Mouse (Mus musculus): Measurements from ENCODE around the gene Rps2. TPM values are rescaled to one million over a fixed set of nuclear protein-coding genes. Genes with fewer than 3 reads are reported as not detected.

Gene Rps2
- polyA plus RNA-seq, 1 experiment from 2014 or later = 682 TPM

DNA sequence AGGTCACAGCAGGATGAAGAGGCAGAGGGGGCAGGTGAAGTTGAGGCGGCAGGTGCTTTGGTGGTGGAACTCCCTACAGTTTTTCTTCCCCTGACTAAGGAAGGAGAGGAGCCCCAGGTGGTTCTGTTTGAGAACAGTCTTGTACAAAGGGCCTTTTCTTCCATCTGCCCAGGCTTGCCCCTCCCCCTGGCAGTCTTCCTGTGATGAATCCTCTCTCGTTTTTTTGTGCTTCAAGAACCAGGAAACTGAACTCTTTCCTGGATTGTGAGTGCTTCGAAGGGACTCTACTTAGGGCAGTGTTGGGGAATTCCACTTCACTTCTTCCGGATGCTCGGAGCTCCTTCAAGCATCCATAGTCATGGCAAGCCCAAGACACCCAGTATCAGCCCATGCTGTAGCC lies 19.9 kb upstream of the Rps2 start:
- ATAC-seq = no peak
- no peaks in the 10 kb centered on the region for H3K27me3 ChIP-seq (ENCODE audit: control insufficient read depth, insufficient read depth, low read depth, low read length)
- WGBS = 17% methylated on average over 5 of the region's 5 CpGs

DNA sequence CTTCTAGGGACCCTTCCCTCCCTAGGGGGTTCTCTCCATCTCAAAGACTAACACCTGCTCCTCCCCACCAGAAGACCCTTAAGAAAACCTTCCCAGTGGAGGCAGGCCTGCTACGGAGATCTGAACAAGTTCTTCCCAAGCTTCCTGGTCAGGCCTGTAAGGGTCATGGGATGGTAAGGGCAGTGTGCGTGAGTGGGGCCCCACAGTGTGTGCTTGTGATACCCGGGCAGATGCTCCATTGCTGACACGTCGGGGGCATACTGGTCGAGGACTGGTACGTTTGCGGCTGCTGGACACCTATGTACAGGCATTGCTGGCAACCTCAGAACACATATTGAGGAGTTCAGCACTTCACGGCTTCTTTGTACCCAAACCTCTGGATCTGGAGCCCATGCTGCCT lies 19.2 kb upstream of the Rps2 start:
- Histone ChIP-seq H3K4me3 (ENCODE audit: low read depth, low read length) (no peak overlapping the region), H3K27me3 (ENCODE audit: control insufficient read depth, insufficient read depth, low read depth, low read length) (no peaks in the 10 kb centered on the region), H3K4me2 (ENCODE audit: low read length) (no peak overlapping the region), H3K9me3 (replicated peaks; ENCODE audit: control insufficient read depth, low read length, poor library complexity, severe bottlenecking) (no peaks in the 10 kb centered on the region), H3K27ac (ENCODE audit: low read length) (no peak overlapping the region), H3K4me1 (ENCODE audit: control insufficient read depth, insufficient read depth, low read length) (peaks cover 17% of the 10 kb centered on the region), H3K36me3 (ENCODE audit: control insufficient read depth, insufficient read depth, low read length) (peaks cover 20% of the 10 kb centered on the region), H3K9ac (ENCODE audit: low read depth, low read length) (no peak overlapping the region)
- WGBS = 75% methylated on average over 9 of the region's 9 CpGs
- ATAC-seq = no peak

More for the DNA sequence above, 19.9 kb upstream of the Rps2 start:
- Histone ChIP-seq H3K4me3 (ENCODE audit: low read depth, low read length) (no peak overlapping the region), H3K4me2 (ENCODE audit: low read length) (no peak overlapping the region), H3K36me3 (ENCODE audit: control insufficient read depth, insufficient read depth, low read length) (peaks cover 19% of the 10 kb centered on the region), H3K4me1 (ENCODE audit: control insufficient read depth, insufficient read depth, low read length) (peaks cover 17% of the 10 kb centered on the region), H3K9me3 (replicated peaks; ENCODE audit: control insufficient read depth, low read length, poor library complexity, severe bottlenecking) (no peaks in the 10 kb centered on the region), H3K27ac (ENCODE audit: low read length) (no peak overlapping the region), H3K9ac (ENCODE audit: low read depth, low read length) (0 out of 2 replicates have a peak overlapping the region, but pooled peaks have one; percentile 14)

DNA sequence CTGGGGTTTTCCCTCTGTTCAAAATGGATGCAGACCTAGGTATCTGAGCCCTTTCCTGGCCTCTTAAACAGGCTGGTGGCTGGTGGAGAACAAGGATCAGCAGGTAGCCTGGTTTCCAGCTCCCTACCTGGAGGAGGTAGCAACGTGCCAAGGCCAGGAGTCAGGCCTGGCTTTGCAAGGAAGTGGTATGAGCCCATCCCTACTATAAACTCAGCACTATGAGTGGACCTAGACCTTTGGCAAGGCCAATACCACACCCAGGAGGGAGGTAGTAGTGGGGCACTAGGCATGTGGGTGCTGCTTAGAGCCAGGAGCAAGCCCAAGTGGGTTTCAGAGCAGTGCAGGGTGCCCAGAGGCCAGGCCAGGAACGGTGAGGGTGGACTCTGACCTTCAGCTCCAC lies 18.4 kb upstream of the Rps2 start:
- H3K4me3 ChIP-seq (ENCODE audit: low read depth, low read length) = no peak overlapping the region
- H3K27me3 ChIP-seq (ENCODE audit: control insufficient read depth, insufficient read depth, low read depth, low read length) = no peaks in the 10 kb centered on the region
- H3K36me3 ChIP-seq (ENCODE audit: control insufficient read depth, insufficient read depth, low read length) = peaks cover 27% of the 10 kb centered on the region
- 85% methylated on average over 2 of the region's 2 CpGs for WGBS
- H3K9me3 ChIP-seq (replicated peaks; ENCODE audit: control insufficient read depth, low read length, poor library complexity, severe bottlenecking) = no peaks in the 10 kb centered on the region
- no peak overlapping the region for H3K9ac ChIP-seq (ENCODE audit: low read depth, low read length)
- ATAC-seq = no peak
- peaks cover 17% of the 10 kb centered on the region for H3K4me1 ChIP-seq (ENCODE audit: control insufficient read depth, insufficient read depth, low read length)
- no peak overlapping the region for H3K27ac ChIP-seq (ENCODE audit: low read length)
- no peak overlapping the region for H3K4me2 ChIP-seq (ENCODE audit: low read length)

DNA sequence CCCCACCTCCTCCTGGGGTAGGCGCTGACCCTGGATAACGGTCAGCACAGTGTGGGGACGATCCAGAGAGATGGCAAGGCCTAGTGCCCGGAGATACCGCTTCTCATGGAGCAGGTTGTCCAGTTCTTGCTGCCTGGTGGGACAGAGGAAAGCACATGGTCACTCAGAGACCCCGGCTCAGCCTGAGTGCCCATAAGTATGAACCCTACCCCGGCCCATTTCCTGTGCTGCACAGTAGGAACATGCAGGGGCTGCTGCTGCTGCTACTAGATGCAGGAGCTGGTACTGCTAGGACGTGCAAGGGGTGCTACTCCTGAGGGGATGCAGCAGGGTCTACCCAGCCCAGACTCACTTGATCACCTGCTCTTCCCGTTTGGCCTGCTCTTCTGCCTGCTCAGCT lies 16.7 kb upstream of the Rps2 start:
- H3K36me3 ChIP-seq (ENCODE audit: control insufficient read depth, insufficient read depth, low read length) = peaks cover 33% of the 10 kb centered on the region
- H3K4me3 ChIP-seq (ENCODE audit: low read depth, low read length) = no peak overlapping the region
- H3K9me3 ChIP-seq (replicated peaks; ENCODE audit: control insufficient read depth, low read length, poor library complexity, severe bottlenecking) = no peaks in the 10 kb centered on the region
- H3K4me1 ChIP-seq (ENCODE audit: control insufficient read depth, insufficient read depth, low read length) = peaks cover 9% of the 10 kb centered on the region
- no peak overlapping the region for H3K9ac ChIP-seq (ENCODE audit: low read depth, low read length)
- no peak overlapping the region for H3K27ac ChIP-seq (ENCODE audit: low read length)
- no peak overlapping the region for H3K4me2 ChIP-seq (ENCODE audit: low read length)
- H3K27me3 ChIP-seq (ENCODE audit: control insufficient read depth, insufficient read depth, low read depth, low read length) = no peaks in the 10 kb centered on the region
- 92% methylated on average over 9 of the region's 9 CpGs for WGBS
- ATAC-seq = no peak

DNA sequence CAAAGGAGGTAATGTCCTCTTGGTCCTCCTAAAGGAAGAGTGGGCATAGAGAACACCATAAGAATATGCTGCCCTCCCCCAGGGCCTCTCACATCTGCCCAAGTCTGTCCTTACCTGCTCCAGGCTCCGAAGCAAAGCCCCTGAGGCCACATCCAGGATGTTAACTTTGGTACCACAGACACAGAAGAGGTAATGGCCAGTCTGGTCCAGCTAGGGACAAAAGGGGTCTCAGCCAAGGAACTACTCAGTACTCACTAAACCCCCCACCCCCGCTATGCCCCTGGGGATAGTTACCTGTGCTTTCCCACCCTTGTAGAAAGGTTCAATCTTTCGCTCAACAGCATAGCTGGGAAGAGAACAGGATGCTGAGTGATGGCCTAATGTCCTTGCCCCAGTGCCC lies 12.1 kb upstream of the Rps2 start:
- Histone ChIP-seq H3K27ac (ENCODE audit: low read length) (no peak overlapping the region), H3K4me3 (ENCODE audit: low read depth, low read length) (no peak overlapping the region), H3K9ac (ENCODE audit: low read depth, low read length) (no peak overlapping the region), H3K4me2 (ENCODE audit: low read length) (no peak overlapping the region), H3K4me1 (ENCODE audit: control insufficient read depth, insufficient read depth, low read length) (peaks cover 10% of the 10 kb centered on the region), H3K9me3 (replicated peaks; ENCODE audit: control insufficient read depth, low read length, poor library complexity, severe bottlenecking) (no peaks in the 10 kb centered on the region), H3K27me3 (ENCODE audit: control insufficient read depth, insufficient read depth, low read depth, low read length) (no peaks in the 10 kb centered on the region), H3K36me3 (ENCODE audit: control insufficient read depth, insufficient read depth, low read length) (peaks cover 27% of the 10 kb centered on the region)
- 93% methylated on average over 3 of the region's 3 CpGs for WGBS
- ATAC-seq = no peak

DNA sequence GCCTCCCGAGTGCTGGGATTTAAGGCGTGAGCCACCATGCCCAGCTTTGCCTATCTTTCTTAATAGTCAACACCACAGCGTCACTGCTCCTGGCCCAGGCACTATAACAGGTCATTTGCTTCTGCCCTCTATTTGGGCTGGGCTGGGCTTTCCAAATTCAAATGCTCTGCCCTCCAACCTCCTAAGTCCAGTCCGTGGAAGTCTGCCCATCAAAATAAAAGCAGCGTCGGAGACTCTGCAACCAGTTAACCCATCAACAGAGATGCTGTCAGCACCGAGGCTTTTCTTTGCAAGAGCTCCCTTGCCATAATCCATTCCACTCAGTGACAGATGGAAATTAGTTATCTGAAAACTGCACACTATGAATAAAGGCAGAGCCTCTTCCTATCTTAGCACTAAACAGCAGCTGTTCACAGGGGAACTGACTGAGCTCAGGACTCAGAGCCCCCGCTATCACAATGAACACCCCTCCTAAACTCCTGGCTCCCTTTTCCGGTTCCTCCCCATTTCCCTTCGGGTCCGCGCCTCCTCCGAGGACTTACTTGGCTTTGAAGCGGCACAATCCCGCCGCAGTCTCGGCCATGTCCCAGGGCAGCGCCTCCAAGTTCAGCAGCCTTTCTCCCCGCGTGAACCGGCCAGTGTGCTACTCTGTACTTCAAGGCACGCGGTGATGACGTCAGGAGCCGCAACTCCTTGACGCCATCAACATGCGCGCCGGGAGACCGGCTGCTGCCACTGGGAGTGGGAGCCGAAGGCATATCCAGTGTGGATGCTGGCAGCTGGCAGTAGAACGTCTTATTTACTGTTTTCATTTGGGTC lies 10.7 kb upstream of the Rps2 start, which contains the start of gene Tbl3:
Tbl3 (minus strand) TSS at position 679 of the 819 bp plus-strand sequence.
- H3K4me3 ChIP-seq (ENCODE audit: low read depth, low read length) = peak within 1 kb of the TSS; percentile 81
- ATAC-seq = peak; percentile 89
- peaks cover 10% of the 10 kb centered on the region for H3K4me1 ChIP-seq (ENCODE audit: control insufficient read depth, insufficient read depth, low read length)
- H3K9ac ChIP-seq (ENCODE audit: low read depth, low read length) = peak within 1 kb of the TSS; percentile 80
- peak within 1 kb of the TSS; percentile 89 for H3K4me2 ChIP-seq (ENCODE audit: low read length)
- no peaks in the 10 kb centered on the region for H3K9me3 ChIP-seq (replicated peaks; ENCODE audit: control insufficient read depth, low read length, poor library complexity, severe bottlenecking)
- WGBS = 4% methylated on average over 32 of the region's 32 CpGs
- peak within 1 kb of the TSS; percentile 76 for H3K27ac ChIP-seq (ENCODE audit: low read length)
- no peaks in the 10 kb centered on the region for H3K27me3 ChIP-seq (ENCODE audit: control insufficient read depth, insufficient read depth, low read depth, low read length)
- peaks cover 17% of the 10 kb centered on the region for H3K36me3 ChIP-seq (ENCODE audit: control insufficient read depth, insufficient read depth, low read length)

DNA sequence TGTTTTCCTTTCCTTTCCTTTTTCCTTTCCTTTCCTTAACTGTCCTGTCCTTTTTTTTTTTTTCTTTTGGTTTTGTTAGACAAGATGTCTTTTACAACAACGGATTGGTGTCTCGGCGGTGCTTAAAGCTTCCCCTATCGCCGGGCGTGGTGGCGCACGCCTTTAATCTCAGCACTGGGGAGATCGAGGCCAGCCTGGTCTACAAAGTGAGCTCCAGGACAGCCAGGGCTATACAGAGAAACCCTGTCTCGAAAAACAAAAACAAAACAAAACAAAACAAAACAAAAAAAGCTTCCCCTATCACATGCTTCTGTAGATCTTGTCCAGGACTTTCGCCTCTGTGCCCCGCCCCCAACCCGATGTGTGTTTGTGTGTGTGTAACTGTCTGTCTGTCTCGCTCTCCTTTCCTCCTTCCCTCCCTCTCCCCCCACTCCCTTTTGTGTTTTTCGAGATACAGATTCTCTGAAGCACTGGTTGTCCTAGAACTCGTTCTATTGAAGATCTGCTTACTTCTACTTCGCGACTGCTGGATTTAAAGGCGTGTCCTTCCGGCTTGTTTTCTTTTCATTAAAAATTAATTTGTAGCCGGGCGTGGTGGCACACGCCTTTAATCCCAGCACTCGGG lies 10.0 kb upstream of the Rps2 start:
- H3K4me1 ChIP-seq (ENCODE audit: control insufficient read depth, insufficient read depth, low read length) = peaks cover 10% of the 10 kb centered on the region
- no peaks in the 10 kb centered on the region for H3K27me3 ChIP-seq (ENCODE audit: control insufficient read depth, insufficient read depth, low read depth, low read length)
- H3K9me3 ChIP-seq (replicated peaks; ENCODE audit: control insufficient read depth, low read length, poor library complexity, severe bottlenecking) = no peaks in the 10 kb centered on the region
- WGBS = 7% methylated on average over 24 of the region's 24 CpGs
- H3K9ac ChIP-seq (ENCODE audit: low read depth, low read length) = peak overlapping the region; percentile 80
- H3K4me2 ChIP-seq (ENCODE audit: low read length) = peak overlapping the region; percentile 89
- peak overlapping the region; percentile 81 for H3K4me3 ChIP-seq (ENCODE audit: low read depth, low read length)
- H3K36me3 ChIP-seq (ENCODE audit: control insufficient read depth, insufficient read depth, low read length) = peaks cover 15% of the 10 kb centered on the region
- peak overlapping the region; percentile 76 for H3K27ac ChIP-seq (ENCODE audit: low read length)
- ATAC-seq = 0 out of 2 replicates have a peak, but pooled peaks have one; percentile 41

DNA sequence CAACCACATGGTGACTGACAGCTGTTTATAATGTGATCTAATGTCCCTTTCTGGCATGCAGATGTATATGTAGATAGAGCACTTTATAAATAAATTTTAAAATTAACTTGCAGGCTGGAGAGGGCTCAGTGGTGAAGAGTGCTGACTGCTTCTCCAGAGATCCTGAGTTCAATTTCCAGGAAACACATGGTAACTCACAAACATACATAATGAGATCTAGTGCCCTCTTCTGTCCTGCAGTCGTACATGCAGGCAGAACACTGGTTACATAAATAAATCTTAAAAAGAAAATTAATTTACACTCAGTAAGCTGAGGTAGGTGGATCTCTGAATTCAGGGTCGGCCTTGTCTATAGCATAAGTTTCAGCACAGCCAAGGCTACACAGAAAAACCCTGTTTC lies 9.3 kb upstream of the Rps2 start:
- Histone ChIP-seq H3K9me3 (replicated peaks; ENCODE audit: control insufficient read depth, low read length, poor library complexity, severe bottlenecking) (no peaks in the 10 kb centered on the region), H3K9ac (ENCODE audit: low read depth, low read length) (no peak overlapping the region), H3K36me3 (ENCODE audit: control insufficient read depth, insufficient read depth, low read length) (peaks cover 12% of the 10 kb centered on the region), H3K4me1 (ENCODE audit: control insufficient read depth, insufficient read depth, low read length) (peaks cover 10% of the 10 kb centered on the region), H3K4me3 (ENCODE audit: low read depth, low read length) (no peak overlapping the region), H3K27me3 (ENCODE audit: control insufficient read depth, insufficient read depth, low read depth, low read length) (no peaks in the 10 kb centered on the region), H3K4me2 (ENCODE audit: low read length) (no peak overlapping the region), H3K27ac (ENCODE audit: low read length) (no peak overlapping the region)
- 30% methylated on average over 2 of the region's 2 CpGs for WGBS
- ATAC-seq = no peak

DNA sequence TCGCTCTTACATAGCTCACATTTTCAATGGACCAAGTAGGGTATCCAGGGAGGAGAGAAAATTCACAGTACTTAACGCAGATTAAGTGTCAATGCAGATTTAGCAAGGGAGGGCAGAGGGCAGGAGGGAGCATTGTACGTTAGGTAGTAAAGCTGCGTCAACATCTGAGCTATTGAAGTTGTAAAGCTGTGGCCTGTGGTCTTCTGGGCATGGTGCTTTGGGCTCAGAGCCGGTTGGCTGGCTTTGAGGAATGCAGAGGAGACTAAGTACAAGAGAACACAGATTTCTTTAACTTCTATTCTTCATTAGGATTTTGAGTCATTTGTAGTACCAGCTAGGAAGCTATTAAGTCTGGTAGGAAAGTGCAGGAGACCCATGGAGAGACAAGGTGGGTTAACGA lies 2.4 kb upstream of the Rps2 start:
- no peak for ATAC-seq

More for the DNA sequence above, 2.4 kb upstream of the Rps2 start:
- peaks cover 4% of the 10 kb centered on the region; the same call in 1 of the 2 replicates for H3K4me1 ChIP-seq (ENCODE audit: control insufficient read depth, insufficient read depth, low read length)
- no peaks in the 10 kb centered on the region; the same call in 1 of the 2 replicates for H3K36me3 ChIP-seq (ENCODE audit: control insufficient read depth, insufficient read depth, low read length)
- no peak overlapping the region for H3K4me2 ChIP-seq (ENCODE audit: low read length)
- no peaks in the 10 kb centered on the region for H3K9me3 ChIP-seq (replicated peaks; ENCODE audit: control insufficient read depth, low read length, poor library complexity, severe bottlenecking)
- WGBS = 19% methylated on average over 6 of the region's 6 CpGs
- no peak overlapping the region for H3K27ac ChIP-seq (ENCODE audit: low read length)
- H3K27me3 ChIP-seq (ENCODE audit: control insufficient read depth, insufficient read depth, low read depth, low read length) = no peaks in the 10 kb centered on the region
- no peak overlapping the region for H3K4me3 ChIP-seq (ENCODE audit: low read depth, low read length)
- H3K9ac ChIP-seq (ENCODE audit: low read depth, low read length) = no peak overlapping the region
